Mouse (Mus musculus) adrenal gland (tissue): ENCODE measurements around the gene Slc45a2.
"Not testable (repeated sequence)": the region's sequence is repeated elsewhere in the genome, so short reads cannot be mapped to it uniquely, and the experiment has no call there.

ENCODE experiments used
- intact Hi-C: fragments of 180-260 bp; cut with DNase I; formaldehyde crosslinking; loops from one replicate; pipeline ENCODE4 v1.15.1; 2025
- long read RNA-seq, 2 experiments: library from polyadenylated mRNA; unstranded; transcript quantifications; one replicate each; pipeline ENCODE4 v2.0.0; 2020; ENCODE audit warnings: borderline replicate concordance in 1 of 2; ENCODE audit not compliant: insufficient replicate concordance in 1 of 2

The Slc45a2 gene
- long read RNA-seq, experiment 1: 0 reads
- long read RNA-seq, experiment 2: 0 reads

GRCm38 (mm10) chr15:11000421-11000820 is at the start of gene Slc45a2:
TSS of gene Slc45a2 (plus strand) at chr15:11000721.
- intact Hi-C loops: no loop called here

GRCm38 (mm10) chr15:10951951-10952759 is 48.4 kb upstream of the Slc45a2 start, which contains the start of gene C1qtnf3:
TSS of gene C1qtnf3 (plus strand) at chr15:10952332.
- intact Hi-C loops: no loop called here

- intact Hi-C loops: no loop called here
Measured at GRCm38 (mm10) chr15:10952760-10953305, 47.7 kb upstream of the Slc45a2 start.

- intact Hi-C loops: no loop called here
Measured at GRCm38 (mm10) chr15:10953465-10953864, 47.1 kb upstream of the Slc45a2 start.

- intact Hi-C loops: no loop called here
Measured at GRCm38 (mm10) chr15:10954381-10955016, 46.0 kb upstream of the Slc45a2 start.

GRCm38 (mm10) chr15:10955156-10955555 is 45.4 kb upstream of the Slc45a2 start:
- intact Hi-C loops: no loop called here

- intact Hi-C loops: no loop called here
Measured at GRCm38 (mm10) chr15:10956706-10957105, 43.8 kb upstream of the Slc45a2 start.

- intact Hi-C loops: no loop called here
Measured at GRCm38 (mm10) chr15:10959277-10960026, 41.1 kb upstream of the Slc45a2 start.

- intact Hi-C loops: no loop called here
Measured at GRCm38 (mm10) chr15:10960267-10960666, 40.3 kb upstream of the Slc45a2 start.

GRCm38 (mm10) chr15:10962601-10963000 is 37.9 kb upstream of the Slc45a2 start:
- intact Hi-C loops: no loop called here

- intact Hi-C loops: no loop called here
Measured at GRCm38 (mm10) chr15:10969439-10969838, 31.1 kb upstream of the Slc45a2 start.

GRCm38 (mm10) chr15:10970777-10971176 is 29.7 kb upstream of the Slc45a2 start:
- intact Hi-C loops: no loop called here

- intact Hi-C loops: no loop called here
Measured at GRCm38 (mm10) chr15:10977151-10977550, 23.4 kb upstream of the Slc45a2 start.

GRCm38 (mm10) chr15:10980712-10981111 is 19.8 kb upstream of the Slc45a2 start:
- intact Hi-C loops: no loop called here

GRCm38 (mm10) chr15:10981377-10982063 is 19.0 kb upstream of the Slc45a2 start, which contains the start of gene Amacr:
TSS of gene Amacr (plus strand) at chr15:10981756.
- intact Hi-C loops: no loop called here

- intact Hi-C loops: no loop called here
Measured at GRCm38 (mm10) chr15:10982064-10982435, 18.5 kb upstream of the Slc45a2 start.

GRCm38 (mm10) chr15:10985756-10986155 is 14.8 kb upstream of the Slc45a2 start:
- intact Hi-C loops: no loop called here

- intact Hi-C loops: not testable (repeated sequence)
Measured at GRCm38 (mm10) chr15:10986477-10986876, 14.0 kb upstream of the Slc45a2 start.

GRCm38 (mm10) chr15:10990411-10990810 is 10.1 kb upstream of the Slc45a2 start:
- intact Hi-C loops: loop anchor here (5.0 kb wide), 1 partner anchor 68 kb away; no protein-coding TSS in a partner anchor

- intact Hi-C loops: loop anchor here (5.0 kb wide), 1 partner anchor 69 kb away; no protein-coding TSS in a partner anchor
Measured at GRCm38 (mm10) chr15:10991566-10991965, 9.0 kb upstream of the Slc45a2 start.

GRCm38 (mm10) chr15:10999832-11000231 is 689 bp upstream of the Slc45a2 start:
- intact Hi-C loops: no loop called here
